Mouse (Mus musculus): ENCODE results near the gene Tlnrd1. TPM values are rescaled to one million over a fixed set of nuclear protein-coding genes. Genes with fewer than 3 reads are reported as not detected.

Gene Tlnrd1
- polyA plus RNA-seq, 1 experiment from 2014 or later: 7.6 TPM

- WGBS: 29% methylated on average over 5 of the region's 5 CpGs
- no peak overlapping the region for H3K4me3 ChIP-seq (ENCODE audit: low read depth, low read length)
Observed at GRCm38 (mm10) chr7:83869839-83870543, 14.1 kb downstream of the Tlnrd1 start.

GRCm38 (mm10) chr7:83868200-83868599 is 15.9 kb downstream of the Tlnrd1 start:
- WGBS: 76% methylated on average over 3 of the region's 3 CpGs
- H3K9me3 ChIP-seq (replicated peaks; ENCODE audit: control insufficient read depth, low read length, poor library complexity, severe bottlenecking): no peaks in the 10 kb centered on the region
- no peak overlapping the region for H3K4me3 ChIP-seq (ENCODE audit: low read depth, low read length)
- H3K4me2 ChIP-seq (ENCODE audit: low read length): no peak overlapping the region
- H3K36me3 ChIP-seq (ENCODE audit: control insufficient read depth, insufficient read depth, low read length): no peaks in the 10 kb centered on the region
- H3K4me1 ChIP-seq (ENCODE audit: control insufficient read depth, insufficient read depth, low read length): no peaks in the 10 kb centered on the region
- H3K27ac ChIP-seq (ENCODE audit: low read length): no peak overlapping the region
- H3K9ac ChIP-seq (ENCODE audit: low read depth, low read length): no peak overlapping the region
- no peak for ATAC-seq
- H3K27me3 ChIP-seq (ENCODE audit: control insufficient read depth, insufficient read depth, low read depth, low read length): no peaks in the 10 kb centered on the region

More at GRCm38 (mm10) chr7:83869839-83870543, 14.1 kb downstream of the Tlnrd1 start:
- Histone ChIP-seq H3K27ac (ENCODE audit: low read length) (no peak overlapping the region), H3K27me3 (ENCODE audit: control insufficient read depth, insufficient read depth, low read depth, low read length) (no peaks in the 10 kb centered on the region), H3K9ac (ENCODE audit: low read depth, low read length) (no peak overlapping the region), H3K9me3 (replicated peaks; ENCODE audit: control insufficient read depth, low read length, poor library complexity, severe bottlenecking) (no peaks in the 10 kb centered on the region), H3K36me3 (ENCODE audit: control insufficient read depth, insufficient read depth, low read length) (0 out of 2 replicates have a peak, but pooled peaks cover 2% of the 10 kb centered on the region), H3K4me1 (ENCODE audit: control insufficient read depth, insufficient read depth, low read length) (no peaks in the 10 kb centered on the region), H3K4me2 (ENCODE audit: low read length) (no peak overlapping the region)
- ATAC-seq: no peak

- Histone ChIP-seq H3K36me3 (ENCODE audit: control insufficient read depth, insufficient read depth, low read length) (no peaks in the 10 kb centered on the region), H3K4me1 (ENCODE audit: control insufficient read depth, insufficient read depth, low read length) (no peaks in the 10 kb centered on the region), H3K27me3 (ENCODE audit: control insufficient read depth, insufficient read depth, low read depth, low read length) (no peaks in the 10 kb centered on the region), H3K4me2 (ENCODE audit: low read length) (no peak overlapping the region), H3K9me3 (replicated peaks; ENCODE audit: control insufficient read depth, low read length, poor library complexity, severe bottlenecking) (no peaks in the 10 kb centered on the region), H3K9ac (ENCODE audit: low read depth, low read length) (no peak overlapping the region), H3K27ac (ENCODE audit: low read length) (no peak overlapping the region), H3K4me3 (ENCODE audit: low read depth, low read length) (no peak overlapping the region)
- ATAC-seq: no peak
- WGBS: 71% methylated on average over 2 of the region's 2 CpGs
Observed at GRCm38 (mm10) chr7:83863554-83863953, 20.6 kb downstream of the Tlnrd1 start.

DNA sequence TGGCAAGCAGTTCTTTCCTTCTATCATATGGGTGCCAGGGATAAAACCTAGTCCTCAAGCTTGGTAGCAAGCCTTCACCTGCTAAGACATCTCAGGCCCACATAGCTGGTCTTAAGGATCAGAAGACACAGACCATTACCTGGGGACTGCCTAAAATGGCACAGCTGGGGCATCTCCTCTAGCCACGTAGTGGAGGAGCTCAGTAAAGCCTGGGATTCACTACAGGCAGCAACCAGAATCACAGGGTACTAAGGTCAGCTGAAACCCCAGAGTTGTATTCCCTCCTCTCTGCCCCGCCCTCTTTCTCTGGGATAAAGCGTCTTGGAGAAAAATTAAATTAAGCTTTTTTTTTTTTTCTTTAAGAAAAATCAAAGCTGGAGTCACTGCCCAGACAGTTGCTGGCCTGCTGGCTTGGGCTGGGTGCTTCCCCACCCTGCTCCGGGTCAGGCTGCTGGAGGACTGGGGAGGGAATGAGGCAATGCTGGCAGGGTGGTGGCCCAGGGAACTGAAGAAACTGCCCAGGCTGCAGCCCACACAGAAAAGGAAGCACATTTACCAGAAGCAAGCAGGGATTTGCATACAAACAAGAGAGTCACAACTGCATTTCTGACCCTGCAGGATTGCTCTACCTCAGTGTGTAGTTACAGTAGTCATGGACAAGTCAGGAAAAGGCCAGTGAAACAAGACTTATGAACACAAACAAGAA is 24.6 kb downstream of the Tlnrd1 start:
- Histone ChIP-seq H3K9me3 (replicated peaks; ENCODE audit: control insufficient read depth, low read length, poor library complexity, severe bottlenecking) (no peaks in the 10 kb centered on the region), H3K4me2 (ENCODE audit: low read length) (no peak overlapping the region), H3K36me3 (ENCODE audit: control insufficient read depth, insufficient read depth, low read length) (no peaks in the 10 kb centered on the region), H3K27me3 (ENCODE audit: control insufficient read depth, insufficient read depth, low read depth, low read length) (no peaks in the 10 kb centered on the region), H3K4me1 (ENCODE audit: control insufficient read depth, insufficient read depth, low read length) (no peaks in the 10 kb centered on the region), H3K27ac (ENCODE audit: low read length) (no peak overlapping the region), H3K4me3 (ENCODE audit: low read depth, low read length) (no peak overlapping the region), H3K9ac (ENCODE audit: low read depth, low read length) (no peak overlapping the region)
- ATAC-seq: no peak
- 65% methylated on average over 4 of the region's 4 CpGs for WGBS

DNA sequence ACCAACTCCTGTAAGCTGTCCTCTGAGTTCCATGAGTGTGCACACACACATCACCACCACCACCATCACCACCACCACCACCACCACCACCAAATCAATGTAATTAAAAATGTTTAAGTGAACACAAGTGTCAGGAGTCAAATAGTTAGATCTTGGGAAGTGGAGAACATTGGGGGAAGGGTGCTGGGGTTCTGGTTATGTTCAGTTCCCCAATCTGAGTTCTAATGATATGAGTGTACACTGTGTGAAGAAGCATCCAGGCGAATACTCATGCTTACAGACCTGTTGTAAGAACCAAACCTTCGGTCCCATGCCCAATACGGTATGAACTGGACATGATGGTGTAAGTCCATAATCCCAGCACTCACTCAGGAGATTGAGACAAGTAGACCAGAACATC is 26.2 kb downstream of the Tlnrd1 start:
- H3K4me1 ChIP-seq (ENCODE audit: control insufficient read depth, insufficient read depth, low read length): no peaks in the 10 kb centered on the region
- H3K27ac ChIP-seq (ENCODE audit: low read length): no peak overlapping the region
- no peaks in the 10 kb centered on the region for H3K9me3 ChIP-seq (replicated peaks; ENCODE audit: control insufficient read depth, low read length, poor library complexity, severe bottlenecking)
- no peak overlapping the region for H3K9ac ChIP-seq (ENCODE audit: low read depth, low read length)
- no peaks in the 10 kb centered on the region for H3K36me3 ChIP-seq (ENCODE audit: control insufficient read depth, insufficient read depth, low read length)
- no peak overlapping the region for H3K4me2 ChIP-seq (ENCODE audit: low read length)
- H3K4me3 ChIP-seq (ENCODE audit: low read depth, low read length): no peak overlapping the region
- no peak for ATAC-seq
- no peaks in the 10 kb centered on the region for H3K27me3 ChIP-seq (ENCODE audit: control insufficient read depth, insufficient read depth, low read depth, low read length)
- WGBS: 90% methylated on average over 3 of the region's 3 CpGs

DNA sequence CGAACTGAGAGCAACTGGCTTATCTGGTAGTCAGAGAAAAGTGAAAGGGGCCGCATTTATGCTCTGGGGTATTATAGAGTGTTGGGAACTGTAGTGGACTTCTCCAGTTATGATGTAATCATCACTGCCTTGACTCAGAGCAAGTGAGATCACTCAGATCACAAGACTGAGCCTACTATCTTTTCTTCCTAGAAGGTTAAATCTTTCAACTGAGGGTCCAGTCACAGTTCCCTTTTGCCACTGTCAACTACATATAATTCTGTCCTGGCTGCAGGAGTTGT is 27.0 kb downstream of the Tlnrd1 start:
- 94% methylated on average over 2 of the region's 2 CpGs for WGBS
- no peaks in the 10 kb centered on the region for H3K36me3 ChIP-seq (ENCODE audit: control insufficient read depth, insufficient read depth, low read length)
- 0 out of 2 replicates have a peak, but pooled peaks cover under 1% of the 10 kb centered on the region for H3K4me1 ChIP-seq (ENCODE audit: control insufficient read depth, insufficient read depth, low read length)
- no peaks in the 10 kb centered on the region for H3K27me3 ChIP-seq (ENCODE audit: control insufficient read depth, insufficient read depth, low read depth, low read length)
- no peak overlapping the region for H3K4me2 ChIP-seq (ENCODE audit: low read length)
- H3K27ac ChIP-seq (ENCODE audit: low read length): no peak overlapping the region
- H3K4me3 ChIP-seq (ENCODE audit: low read depth, low read length): no peak overlapping the region
- no peak for ATAC-seq
- no peaks in the 10 kb centered on the region for H3K9me3 ChIP-seq (replicated peaks; ENCODE audit: control insufficient read depth, low read length, poor library complexity, severe bottlenecking)
- H3K9ac ChIP-seq (ENCODE audit: low read depth, low read length): no peak overlapping the region

DNA sequence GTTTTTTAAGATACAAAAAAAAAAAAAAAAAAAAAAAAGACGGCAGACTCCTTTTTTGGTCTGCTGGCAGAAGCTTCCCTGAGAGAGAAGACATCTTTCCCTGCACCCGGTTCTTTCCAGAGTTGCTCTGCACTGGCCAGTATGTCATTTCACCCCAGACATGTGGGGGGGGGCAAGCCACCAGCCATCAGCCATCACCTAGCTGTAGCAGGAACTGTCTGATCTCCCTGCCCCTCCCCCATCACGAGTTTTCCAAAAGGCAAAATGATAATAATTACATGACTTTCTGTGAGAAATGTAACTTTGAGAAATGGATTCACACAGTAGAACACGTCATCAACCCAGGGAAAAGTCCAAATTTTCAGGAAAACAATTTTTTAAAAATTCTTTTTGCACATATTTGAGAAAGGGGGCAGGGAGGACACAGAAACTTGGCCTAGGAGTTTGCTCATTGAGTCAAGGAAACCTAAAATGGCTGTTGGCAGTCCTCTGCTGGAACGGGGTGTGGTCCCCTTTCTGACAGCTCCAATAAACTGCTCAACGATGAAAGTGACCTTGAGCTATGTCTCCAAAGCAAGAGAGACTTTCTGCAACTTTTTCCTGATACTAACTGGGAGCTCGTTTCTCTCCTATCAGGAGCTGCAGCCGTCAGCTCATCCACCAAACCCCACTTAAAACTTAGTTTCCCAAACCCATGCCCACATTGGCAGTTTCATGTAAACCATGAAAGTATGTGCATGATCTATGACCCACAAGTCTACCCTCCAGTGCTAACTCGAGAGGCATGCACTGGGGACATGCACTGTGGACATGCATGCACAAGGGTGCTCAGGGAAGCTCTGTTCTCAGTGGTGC is 27.5 kb downstream of the Tlnrd1 start:
- H3K4me1 ChIP-seq (ENCODE audit: control insufficient read depth, insufficient read depth, low read length): 0 out of 2 replicates have a peak, but pooled peaks cover 2% of the 10 kb centered on the region
- H3K4me3 ChIP-seq (ENCODE audit: low read depth, low read length): no peak overlapping the region
- no peak overlapping the region for H3K9ac ChIP-seq (ENCODE audit: low read depth, low read length)
- ATAC-seq: no peak
- H3K4me2 ChIP-seq (ENCODE audit: low read length): no peak overlapping the region
- H3K36me3 ChIP-seq (ENCODE audit: control insufficient read depth, insufficient read depth, low read length): no peaks in the 10 kb centered on the region
- H3K27me3 ChIP-seq (ENCODE audit: control insufficient read depth, insufficient read depth, low read depth, low read length): no peaks in the 10 kb centered on the region
- H3K27ac ChIP-seq (ENCODE audit: low read length): no peak overlapping the region
- H3K9me3 ChIP-seq (replicated peaks; ENCODE audit: control insufficient read depth, low read length, poor library complexity, severe bottlenecking): no peaks in the 10 kb centered on the region
- WGBS: 88% methylated on average over 9 of the region's 9 CpGs

DNA sequence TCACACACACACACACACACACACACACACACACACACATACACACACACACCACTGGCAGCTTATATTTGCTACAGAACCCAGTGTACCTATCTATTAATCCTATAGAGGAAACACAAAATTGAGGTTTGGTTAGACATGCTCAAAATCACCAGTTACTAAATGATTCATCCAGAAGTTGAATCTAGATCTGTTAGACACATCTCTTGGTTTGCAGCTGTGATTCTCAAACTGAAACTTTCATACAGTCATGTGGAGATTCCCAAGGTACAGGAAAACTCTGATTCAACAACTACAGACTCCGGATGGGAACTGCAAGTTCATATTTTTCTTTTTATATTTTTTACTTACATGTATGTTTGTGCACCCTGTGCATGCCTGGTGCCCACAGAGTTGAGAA is 28.9 kb downstream of the Tlnrd1 start:
- no peaks in the 10 kb centered on the region for H3K9me3 ChIP-seq (replicated peaks; ENCODE audit: control insufficient read depth, low read length, poor library complexity, severe bottlenecking)
- no peak overlapping the region for H3K27ac ChIP-seq (ENCODE audit: low read length)
- ATAC-seq: no peak
- H3K4me2 ChIP-seq (ENCODE audit: low read length): no peak overlapping the region
- no peak overlapping the region for H3K4me3 ChIP-seq (ENCODE audit: low read depth, low read length)
- no peaks in the 10 kb centered on the region for H3K36me3 ChIP-seq (ENCODE audit: control insufficient read depth, insufficient read depth, low read length)
- H3K27me3 ChIP-seq (ENCODE audit: control insufficient read depth, insufficient read depth, low read depth, low read length): no peaks in the 10 kb centered on the region
- no peak overlapping the region for H3K9ac ChIP-seq (ENCODE audit: low read depth, low read length)
- 0 out of 2 replicates have a peak, but pooled peaks cover 2% of the 10 kb centered on the region for H3K4me1 ChIP-seq (ENCODE audit: control insufficient read depth, insufficient read depth, low read length)
- WGBS: 97% methylated on average over 1 of the region's 1 CpGs
